Mouse (Mus musculus) A20 (cell line): Measurements from ENCODE around the gene Fnbp1.
A peak's percentile ranks its signal among the peaks of the same experiment; 100 is the strongest.
"Not testable (repeated sequence)": the region's sequence is repeated elsewhere in the genome, so short reads cannot be mapped to it uniquely, and the experiment has no call there.

Source experiments
- DNase-seq: peaks from one replicate; pipeline ENCODE4 v3.0.0-alpha.2; 2011; ENCODE audit warnings: low read depth, low spot score

Gene Fnbp1

GRCm38 (mm10) chr2:31141867-31142454 lies at the start of gene Fnbp1:
Gene Fnbp1 (minus strand): TSS chr2:31142008.
- peak; percentile 96 for DNase-seq

- DNase-seq: no peak
Measured at GRCm38 (mm10) chr2:31189654-31190053, 47.8 kb upstream of the Fnbp1 start.

- no peak for DNase-seq
Measured at GRCm38 (mm10) chr2:31188691-31189090, 46.9 kb upstream of the Fnbp1 start.

GRCm38 (mm10) chr2:31183830-31184229 lies 42.0 kb upstream of the Fnbp1 start:
- DNase-seq: peak; percentile 13

GRCm38 (mm10) chr2:31182786-31183330 lies 41.0 kb upstream of the Fnbp1 start:
- no peak for DNase-seq

GRCm38 (mm10) chr2:31180081-31180551 lies 38.3 kb upstream of the Fnbp1 start:
- DNase-seq: no peak

- no peak for DNase-seq
Measured at GRCm38 (mm10) chr2:31179471-31179870, 37.7 kb upstream of the Fnbp1 start.

GRCm38 (mm10) chr2:31178593-31178992 lies 36.8 kb upstream of the Fnbp1 start:
- not testable (repeated sequence) for DNase-seq

GRCm38 (mm10) chr2:31173290-31173689 lies 31.5 kb upstream of the Fnbp1 start:
- DNase-seq: peak; percentile 41

- peak; percentile 31 for DNase-seq
Measured at GRCm38 (mm10) chr2:31172536-31172935, 30.7 kb upstream of the Fnbp1 start.

- no peak for DNase-seq
Measured at GRCm38 (mm10) chr2:31172001-31172400, 30.2 kb upstream of the Fnbp1 start.

GRCm38 (mm10) chr2:31170164-31170563 lies 28.4 kb upstream of the Fnbp1 start:
- no peak for DNase-seq

GRCm38 (mm10) chr2:31169001-31169400 lies 27.2 kb upstream of the Fnbp1 start:
- DNase-seq: no peak

GRCm38 (mm10) chr2:31167571-31167970 lies 25.8 kb upstream of the Fnbp1 start:
- DNase-seq: not testable (repeated sequence)

- peak; percentile 56 for DNase-seq
Measured at GRCm38 (mm10) chr2:31165529-31165928, 23.7 kb upstream of the Fnbp1 start.

- peak; percentile 58 for DNase-seq
Measured at GRCm38 (mm10) chr2:31164841-31165455, 23.1 kb upstream of the Fnbp1 start.

- no peak for DNase-seq
Measured at GRCm38 (mm10) chr2:31163361-31164118, 21.7 kb upstream of the Fnbp1 start.

GRCm38 (mm10) chr2:31161620-31162019 lies 19.8 kb upstream of the Fnbp1 start:
- DNase-seq: no peak

- DNase-seq: no peak
Measured at GRCm38 (mm10) chr2:31160147-31160920, 18.5 kb upstream of the Fnbp1 start.

- no peak for DNase-seq
Measured at GRCm38 (mm10) chr2:31156846-31157245, 15.0 kb upstream of the Fnbp1 start.
